Mouse (Mus musculus): Measurements from ENCODE around the gene Clip3.
A peak's percentile ranks its signal among the peaks of the same experiment; 100 is the strongest.

The Clip3 gene

GRCm38 (mm10) chr7:30328379-30328778, 36.9 kb downstream of the Clip3 start:
- no peak for DNase-seq

GRCm38 (mm10) chr7:30331887-30332286, 40.4 kb downstream of the Clip3 start:
- peak; percentile 93 for DNase-seq

- no peak for DNase-seq
Measured at GRCm38 (mm10) chr7:30332622-30333259, 41.2 kb downstream of the Clip3 start.

GRCm38 (mm10) chr7:30333436-30333835, 41.9 kb downstream of the Clip3 start:
- peak; percentile 86 for DNase-seq

GRCm38 (mm10) chr7:30334563-30334962, 43.0 kb downstream of the Clip3 start:
- no peak for DNase-seq

- no peak for DNase-seq
Measured at GRCm38 (mm10) chr7:30335688-30336087, 44.2 kb downstream of the Clip3 start.

GRCm38 (mm10) chr7:30336384-30336783, 44.9 kb downstream of the Clip3 start:
- DNase-seq = peak; percentile 94

GRCm38 (mm10) chr7:30339432-30340109, 48.0 kb downstream of the Clip3 start:
- no peak for DNase-seq

- DNase-seq = no peak
Measured at GRCm38 (mm10) chr7:30346635-30347379, 55.3 kb downstream of the Clip3 start.

GRCm38 (mm10) chr7:30347828-30348227, 56.3 kb downstream of the Clip3 start:
- DNase-seq = peak; percentile 84

- DNase-seq = peak; percentile 82
Measured at GRCm38 (mm10) chr7:30353279-30353822, 61.8 kb downstream of the Clip3 start.

GRCm38 (mm10) chr7:30354059-30354458, 62.5 kb downstream of the Clip3 start:
- DNase-seq = no peak
